Mouse (Mus musculus) mammary gland, adult 2 months (tissue): Measurements from ENCODE around the gene Bmp5. TPM values are rescaled to one million over a fixed set of nuclear protein-coding genes. Genes with fewer than 3 reads are reported as not detected.

Experiments
- polyA plus RNA-seq: library from polyadenylated mRNA; depleted of rRNA; stranded (reverse); fragments of >200 nt; gene quantifications from 2 replicates; pipeline ENCODE4 v1.2.3, GENCODE M21; 2012; ENCODE audit warnings: low replicate concordance; rRNA removed

Gene Bmp5
- polyA plus RNA-seq: 0.06 and 0.68 TPM in 2 replicates

DNA sequence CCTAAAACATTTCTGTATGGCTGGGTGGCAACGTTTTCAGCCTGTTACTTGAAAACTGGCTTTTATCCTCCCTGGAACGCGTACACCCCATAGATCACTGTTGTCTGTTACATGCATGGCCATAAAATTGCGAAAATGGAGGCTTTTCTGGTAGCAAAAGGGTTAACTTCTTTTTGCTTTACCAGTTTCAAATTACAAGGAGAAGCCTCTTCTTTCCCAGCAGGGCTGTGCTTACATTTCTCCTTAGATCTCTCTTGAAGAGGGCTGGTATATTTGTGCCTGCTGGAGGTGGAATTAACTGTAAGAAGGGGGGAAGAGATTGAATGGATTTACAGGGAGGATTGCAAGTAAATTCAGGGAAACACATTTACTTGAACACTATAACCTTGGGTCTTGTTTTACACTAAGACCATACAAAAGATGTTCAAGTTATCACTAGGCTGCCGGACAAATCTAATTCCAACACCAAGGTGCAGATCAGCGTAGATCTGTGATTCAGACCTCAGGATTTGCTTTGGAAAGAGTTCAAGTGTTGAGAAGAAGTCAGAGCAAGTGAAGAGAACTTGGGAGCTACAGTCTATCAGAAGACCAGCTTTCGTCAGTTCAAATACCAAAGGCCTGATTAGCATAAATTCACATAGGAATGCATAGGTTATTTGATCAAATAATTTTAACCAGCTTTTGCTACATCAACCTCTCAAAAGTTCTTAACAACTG is at the start of gene Bmp5:
TSS of gene Bmp5 (plus strand) at position 236 of the 717 bp plus-strand sequence.

Other genes starting within 250 kb of the Bmp5 start
- 19.8 and 32.6 TPM in 2 replicates for gene Tmod3, start 215.7 kb upstream of the Bmp5 start, polyA plus RNA-seq
- gene Tmod2, start 164.0 kb upstream of the Bmp5 start, polyA plus RNA-seq: 1.8 and 4.1 TPM in 2 replicates
- gene Lysmd2, start 149.6 kb upstream of the Bmp5 start, polyA plus RNA-seq: 24.9 and 51.2 TPM in 2 replicates
- gene Scg3, start 91.3 kb upstream of the Bmp5 start, polyA plus RNA-seq: 58.5 and 132 TPM in 2 replicates
- gene Hmgcll1, start 239.5 kb downstream of the Bmp5 start, polyA plus RNA-seq: 0.05 and 0.16 TPM in 2 replicates